Comparison of ENCODE assay signal across 21 mouse cellular contexts in genomic region chr13:48015296-48015695, GRCm38 (mm10).
DNase-seq lines count a peak whose midpoint lies in the region; ATAC-seq and TF ChIP-seq lines count a peak whose summit lies in the region.
"Had no signal": no experiment of that assay in that cellular context is flagged by ENCODE, and none has a peak within 500 bp of the region (broad histone marks: within the 10 kb centered on the region; RNA-seq: fewer than 3 reads in every experiment).

No protein-coding gene starts in this region.

- no peak for ATAC-seq in lung, postnatal 0 days
- ATAC-seq: hindbrain, embryonic 16.5 days; liver, postnatal 0 days had no signal

- no peak for TF ChIP-seq EP300 in lung, postnatal 0 days (IDR thresholded peaks at IDR 0.05)

- intact Hi-C loops in heart, postnatal 10 days (cut with DNase I): no loop called here

- H3K9me3 ChIP-seq in lung, postnatal 0 days (ENCODE audit: low read length): no peaks in the 10 kb centered on the region
- H3K9me3 ChIP-seq: limb, embryonic 15.5 days; midbrain, embryonic 10.5 days; neural tube, embryonic 13.5 days had no signal

- H3K36me3 ChIP-seq in lung, postnatal 0 days (ENCODE audit: insufficient read depth, low read length): no peaks in the 10 kb centered on the region
- H3K36me3 ChIP-seq: forebrain, embryonic 12.5 days; limb, embryonic 15.5 days; midbrain, embryonic 10.5 days; neural tube, embryonic 13.5 days had no signal

- H3K4me2 ChIP-seq in lung, postnatal 0 days (replicated peaks; ENCODE audit: low read depth, low read length): no peak overlapping the region
- H3K4me2 ChIP-seq: forebrain, embryonic 12.5 days; heart, embryonic 11.5 days; limb, embryonic 15.5 days; neural tube, embryonic 13.5 days had no signal

- peak; percentile 27 for TF ChIP-seq CTCF in lung, postnatal 0 days (IDR thresholded peaks at IDR 0.05)

- H3K27me3 ChIP-seq in lung, postnatal 0 days (replicated peaks; ENCODE audit: insufficient read depth, low read length): no peaks in the 10 kb centered on the region
- H3K27me3 ChIP-seq: forebrain, embryonic 12.5 days; limb, embryonic 15.5 days; neural tube, embryonic 13.5 days had no signal

- H3K9ac ChIP-seq in lung, postnatal 0 days (replicated peaks; ENCODE audit: low read depth): no peak overlapping the region
- H3K9ac ChIP-seq: forebrain, embryonic 12.5 days; limb, embryonic 15.5 days; liver, postnatal 0 days; neural tube, embryonic 13.5 days had no signal

- H3K4me3 ChIP-seq in lung, postnatal 0 days (ENCODE audit: low read depth, low read length): no peak overlapping the region
- H3K4me3 ChIP-seq: forebrain, embryonic 12.5 days; limb, embryonic 15.5 days; midbrain, embryonic 10.5 days; neural tube, embryonic 13.5 days had no signal

- no peaks in the 10 kb centered on the region for H3K4me1 ChIP-seq in lung, postnatal 0 days (ENCODE audit: insufficient read depth, low read depth, low read length)

- DNase-seq in heart, adult 11 months: peak; percentile 12
- no peak for DNase-seq in heart, postnatal 10 days
- DNase-seq in lung, postnatal 0 days (ENCODE audit: low spot score): no peak
- DNase-seq in lung, adult 18-20 months: no peak
- DNase-seq in ES-CJ7 (ENCODE audit: low read depth, low spot score) (peak; percentile 59), R1 (ENCODE audit: low read depth, low spot score) (peak; percentile 61)
- no peak for DNase-seq in urinary bladder, postnatal 10 days (ENCODE audit: low spot score)
- DNase-seq: adrenal gland, adult 8-10 months; cerebellum, adult 8-10 months; gastrocnemius, postnatal 36 days; kidney, adult 11 months; kidney, postnatal 10 days; liver, postnatal 0 days; lung, postnatal 4 days; thymus, postnatal 25 days had no signal

- no peak overlapping the region for H3K27ac ChIP-seq in lung, postnatal 0 days (ENCODE audit: low read length)
- H3K27ac ChIP-seq: forebrain, embryonic 12.5 days; limb, embryonic 15.5 days; neural tube, embryonic 13.5 days had no signal

- 84% methylated on average over 4 of the region's 4 CpGs for WGBS in lung, postnatal 0 days

Comparison
In these comparisons a context has a peak if more than half of its experiments do, and no peak if none do; other contexts are left out.
1. DNase-seq: peak in heart, adult 11 months (single experiment), ES-CJ7 (single experiment) and R1 (single experiment); none in heart, postnatal 10 days (0 of 2), lung, postnatal 0 days (single experiment), lung, adult 18-20 months (0 of 2) and urinary bladder, postnatal 10 days (single experiment).